Mouse (Mus musculus): Measurements from ENCODE around the gene Gm34653. TPM values are rescaled to one million over a fixed set of nuclear protein-coding genes. Genes with fewer than 3 reads are reported as not detected.
"Not testable (repeated sequence)": the region's sequence is repeated elsewhere in the genome, so short reads cannot be mapped to it uniquely, and the experiment has no call there.

Gm34653 gene
- total and polyA plus RNA-seq, 3 experiments: not detected

DNA sequence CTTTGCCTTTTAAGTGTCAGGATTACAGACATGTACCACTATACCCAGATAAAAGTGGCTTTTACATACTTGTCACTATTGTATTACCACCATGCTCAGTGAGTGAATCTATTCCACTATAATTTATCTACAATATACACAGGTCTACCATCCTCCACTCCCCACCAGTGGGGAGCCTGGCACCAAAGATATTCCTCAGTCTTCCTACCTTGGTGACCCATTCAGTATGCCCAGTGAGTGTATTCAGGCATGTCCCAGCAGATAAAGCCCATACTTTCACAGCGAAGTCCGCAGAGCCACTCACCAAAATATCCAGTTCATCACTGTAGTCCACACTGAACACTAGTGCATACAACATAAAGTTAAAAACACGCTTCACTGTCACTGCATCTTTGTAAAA, 22.0 kb upstream of the Gm34653 start:
- Histone ChIP-seq H3K36me3 (ENCODE audit: control insufficient read depth, insufficient read depth, low read length) (peaks cover 48% of the 10 kb centered on the region), H3K27ac (no peak overlapping the region), H3K79me2 (replicated peaks; ENCODE audit: control insufficient read depth, insufficient read depth, low read length) (peaks cover 5% of the 10 kb centered on the region; the same call in 1 of the 2 replicates), H3K9ac (ENCODE audit: low read depth, low read length) (no peak overlapping the region), H3K4me3 (no peak overlapping the region), H3K4me1 (ENCODE audit: control insufficient read depth, insufficient read depth, low read length) (peaks cover under 1% of the 10 kb centered on the region; the same call in 1 of the 2 replicates), H3K27me3 (ENCODE audit: control insufficient read depth, insufficient read depth, low read length) (no peaks in the 10 kb centered on the region)
- intact Hi-C loops (cut with DNase I): no loop called here
- no peak for TF ChIP-seq EP300 (IDR thresholded peaks at IDR 0.05; ENCODE audit: insufficient read depth, low read depth, low read length)
- TF ChIP-seq POLR2A (IDR thresholded peaks at IDR 0.05; ENCODE audit: insufficient read depth, low read depth, low read length): no peak
- no peak for TF ChIP-seq CTCF (IDR thresholded peaks at IDR 0.05)
- no peak for DNase-seq
- WGBS: 84% methylated on average over 3 of the region's 3 CpGs

DNA sequence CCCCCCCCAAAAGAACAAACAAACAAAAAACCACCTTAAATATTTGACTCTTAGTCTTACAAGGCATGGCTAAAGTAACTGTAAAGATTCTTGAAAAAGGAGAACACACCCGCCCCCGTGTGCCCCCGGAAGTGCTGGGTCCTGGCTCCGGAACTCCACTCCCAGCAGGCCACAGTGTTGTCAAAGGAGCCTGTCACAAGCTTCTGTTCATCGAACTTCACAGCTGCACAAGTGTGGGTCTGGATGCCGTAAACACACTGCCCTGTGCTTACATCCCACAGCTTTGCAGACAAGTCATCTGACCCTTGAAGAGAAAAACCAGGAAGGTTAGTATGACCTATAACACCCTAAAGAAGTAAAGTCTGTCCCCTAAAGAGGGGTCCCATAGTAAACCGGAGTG, 20.1 kb upstream of the Gm34653 start:
- intact Hi-C loops (cut with DNase I): no loop called here
- H3K79me2 ChIP-seq (replicated peaks; ENCODE audit: control insufficient read depth, insufficient read depth, low read length): peaks cover 3% of the 10 kb centered on the region; the same call in 1 of the 2 replicates
- DNase-seq: no peak
- no peak overlapping the region for H3K9ac ChIP-seq (ENCODE audit: low read depth, low read length)
- H3K4me1 ChIP-seq (ENCODE audit: control insufficient read depth, insufficient read depth, low read length): no peaks in the 10 kb centered on the region; the same call in 1 of the 2 replicates
- peaks cover 30% of the 10 kb centered on the region for H3K36me3 ChIP-seq (ENCODE audit: control insufficient read depth, insufficient read depth, low read length)
- TF ChIP-seq POLR2A (IDR thresholded peaks at IDR 0.05; ENCODE audit: insufficient read depth, low read depth, low read length) (no peak), EP300 (IDR thresholded peaks at IDR 0.05; ENCODE audit: insufficient read depth, low read depth, low read length) (no peak), CTCF (IDR thresholded peaks at IDR 0.05) (no peak)
- H3K27me3 ChIP-seq (ENCODE audit: control insufficient read depth, insufficient read depth, low read length): no peaks in the 10 kb centered on the region
- H3K4me3 ChIP-seq: no peak overlapping the region
- no peak overlapping the region for H3K27ac ChIP-seq
- 62% methylated on average over 7 of the region's 7 CpGs for WGBS

DNA sequence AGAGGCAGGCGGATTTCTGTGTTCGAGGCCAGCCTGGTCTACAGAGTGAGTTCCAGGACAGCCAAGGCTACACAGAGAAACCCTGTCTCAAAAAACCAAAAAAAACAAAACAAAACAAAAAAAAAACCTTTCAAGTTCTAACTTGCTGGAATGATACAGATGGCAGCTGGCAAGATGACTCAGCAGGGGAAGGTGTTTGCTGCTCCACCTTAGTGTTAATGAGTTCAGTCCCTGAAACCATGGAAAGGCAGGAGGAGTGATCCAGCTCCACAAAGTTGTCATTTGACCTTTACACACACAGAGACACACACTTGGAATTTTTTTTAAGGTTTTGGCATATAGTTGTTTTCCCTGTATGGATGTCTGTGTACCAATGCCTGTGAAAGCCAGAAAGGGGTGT, 16.9 kb upstream of the Gm34653 start:
- 91% methylated on average over 2 of the region's 2 CpGs for WGBS

DNA sequence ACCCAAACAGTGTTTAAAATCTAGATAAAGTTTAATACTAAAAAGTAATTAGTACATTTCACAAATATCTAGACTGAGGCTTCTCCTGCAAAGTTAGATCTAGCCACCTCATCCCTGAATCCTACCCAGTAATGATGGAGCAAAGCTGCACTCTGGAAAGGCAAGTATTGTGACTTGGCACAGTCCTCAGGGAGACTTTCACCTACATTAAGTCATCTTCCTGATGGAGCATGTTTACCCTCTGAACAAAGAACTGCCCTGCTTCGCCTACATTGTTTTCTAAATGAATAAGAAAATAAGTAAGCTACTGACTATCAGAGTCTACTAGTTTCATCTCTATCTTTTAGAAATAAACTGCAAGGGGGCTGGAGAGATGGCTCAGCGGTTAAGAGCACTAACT, 14.3 kb upstream of the Gm34653 start:
- Histone ChIP-seq H3K4me3 (no peak overlapping the region), H3K79me2 (replicated peaks; ENCODE audit: control insufficient read depth, insufficient read depth, low read length) (no peaks in the 10 kb centered on the region), H3K9ac (ENCODE audit: low read depth, low read length) (no peak overlapping the region), H3K27ac (no peak overlapping the region), H3K36me3 (ENCODE audit: control insufficient read depth, insufficient read depth, low read length) (peaks cover 14% of the 10 kb centered on the region), H3K4me1 (ENCODE audit: control insufficient read depth, insufficient read depth, low read length) (no peaks in the 10 kb centered on the region; the same call in 1 of the 2 replicates), H3K27me3 (ENCODE audit: control insufficient read depth, insufficient read depth, low read length) (no peaks in the 10 kb centered on the region)
- WGBS: 78% methylated on average over 2 of the region's 2 CpGs
- intact Hi-C loops (cut with DNase I): no loop called here
- TF ChIP-seq EP300 (IDR thresholded peaks at IDR 0.05; ENCODE audit: insufficient read depth, low read depth, low read length): no peak
- no peak for TF ChIP-seq POLR2A (IDR thresholded peaks at IDR 0.05; ENCODE audit: insufficient read depth, low read depth, low read length)
- TF ChIP-seq CTCF (IDR thresholded peaks at IDR 0.05): no peak
- no peak for DNase-seq

More for the DNA sequence above, 16.9 kb upstream of the Gm34653 start:
- H3K9ac ChIP-seq (ENCODE audit: low read depth, low read length); intact Hi-C loops (cut with DNase I); H3K79me2 ChIP-seq (replicated peaks; ENCODE audit: control insufficient read depth, insufficient read depth, low read length); H3K4me3 ChIP-seq; H3K27ac ChIP-seq; H3K4me1 ChIP-seq (ENCODE audit: control insufficient read depth, insufficient read depth, low read length); H3K27me3 ChIP-seq (ENCODE audit: control insufficient read depth, insufficient read depth, low read length); DNase-seq: not testable (repeated sequence)
- peaks cover 17% of the 10 kb centered on the region for H3K36me3 ChIP-seq (ENCODE audit: control insufficient read depth, insufficient read depth, low read length)

DNA sequence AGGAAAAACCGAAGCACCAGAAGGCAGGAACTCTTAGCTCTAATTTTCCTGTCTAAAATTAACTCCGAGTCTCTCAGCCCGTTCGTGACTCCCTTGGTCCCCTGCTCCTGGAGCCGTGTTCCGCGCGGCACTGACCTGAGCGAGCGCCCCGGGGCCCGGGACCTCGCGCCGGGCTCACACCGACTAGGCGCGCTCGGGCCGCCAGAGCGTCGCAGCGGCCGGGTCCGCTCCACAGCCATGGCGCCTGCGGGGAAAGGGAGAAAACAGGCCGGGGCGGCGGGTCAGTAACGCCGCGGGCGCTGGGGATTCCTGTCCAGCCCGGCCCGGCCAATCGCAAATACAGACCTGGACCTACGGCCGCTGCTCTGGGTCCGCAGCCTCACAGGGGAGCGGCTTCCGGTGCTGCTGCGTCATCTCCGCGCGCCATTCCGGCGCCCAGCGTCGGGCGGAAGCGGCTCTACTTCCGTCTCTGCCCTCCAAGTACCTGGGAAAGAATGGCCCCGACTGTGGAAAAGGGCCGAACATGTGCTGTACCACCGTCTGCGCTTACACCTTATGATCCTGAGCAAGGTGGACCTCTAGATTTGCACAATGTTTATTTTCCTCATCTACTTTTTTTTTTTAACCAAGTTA, 6.9 kb upstream of the Gm34653 start, which contains the start of gene Fbxw2:
TSS of gene Fbxw2 (minus strand) at position 485 of the 633 bp plus-strand sequence.
- intact Hi-C loops (cut with DNase I): loop anchor here (1.0 to 2.0 kb wide), 2 partner anchors 24 to 45 kb away; no protein-coding TSS in a partner anchor
- H3K27ac ChIP-seq: peak within 1 kb of the TSS; percentile 84
- TF ChIP-seq CTCF (IDR thresholded peaks at IDR 0.05) (no peak), EP300 (IDR thresholded peaks at IDR 0.05; ENCODE audit: insufficient read depth, low read depth, low read length) (0 out of 2 replicates have a peak, but pooled peaks have one; percentile 51), POLR2A (IDR thresholded peaks at IDR 0.05; ENCODE audit: insufficient read depth, low read depth, low read length) (peak; percentile 86)
- peak; percentile 94 to 95 for DNase-seq
- H3K27me3 ChIP-seq (ENCODE audit: control insufficient read depth, insufficient read depth, low read length): no peaks in the 10 kb centered on the region
- WGBS: 0% methylated on average over 57 of the region's 57 CpGs
- H3K79me2 ChIP-seq (replicated peaks; ENCODE audit: control insufficient read depth, insufficient read depth, low read length): 0 out of 2 replicates have a peak, but pooled peaks cover 1% of the 10 kb centered on the region
- peak within 1 kb of the TSS; percentile 92 for H3K9ac ChIP-seq (ENCODE audit: low read depth, low read length)
- H3K36me3 ChIP-seq (ENCODE audit: control insufficient read depth, insufficient read depth, low read length): peaks cover 12% of the 10 kb centered on the region
- peaks cover 9% of the 10 kb centered on the region for H3K4me1 ChIP-seq (ENCODE audit: control insufficient read depth, insufficient read depth, low read length)
- H3K4me3 ChIP-seq: peak within 1 kb of the TSS; percentile 90

Data from heart, adult 2 months (tissue).